Mouse (Mus musculus) thymus, adult 2 months (tissue): ENCODE results near the gene Rhoc. TPM values are rescaled to one million over a fixed set of nuclear protein-coding genes. Genes with fewer than 3 reads are reported as not detected.
A peak's percentile ranks its signal among the peaks of the same experiment; 100 is the strongest.
"Not testable (repeated sequence)": the region's sequence is repeated elsewhere in the genome, so short reads cannot be mapped to it uniquely, and the experiment has no call there.

Source experiments
- DNase-seq: peaks from one replicate; pipeline ENCODE4 v3.0.0; 2021
- H3K27ac ChIP-seq: fragments of 200-500 bp; 2 replicates; pipeline ENCODE4 v1.5.1; 2012; ENCODE audit warnings: low read length, control low read depth; ENCODE audit not compliant: control insufficient read depth, insufficient read depth
- H3K27me3 ChIP-seq: fragments of 200-500 bp; 2 replicates; pipeline ENCODE4 v1.6.1; 2012; ENCODE audit warnings: mild to moderate bottlenecking, low read length, moderate library complexity, mixed read lengths; ENCODE audit not compliant: control insufficient read depth, insufficient read depth
- H3K36me3 ChIP-seq: fragments of 200-500 bp; 2 replicates; pipeline ENCODE4 v1.6.1; 2012; ENCODE audit warnings: mild to moderate bottlenecking, low read length, moderate library complexity; ENCODE audit not compliant: control insufficient read depth, insufficient read depth
- H3K4me1 ChIP-seq: fragments of 200-500 bp; replicated peaks from 2 replicates; pipeline ENCODE4 v1.6.1; 2012; ENCODE audit warnings: low read length; ENCODE audit not compliant: control insufficient read depth, insufficient read depth
- H3K4me3 ChIP-seq: fragments of 200-500 bp; 2 replicates; pipeline ENCODE4 v1.5.1; 2012; ENCODE audit warnings: mild to moderate bottlenecking, low read length, control low read depth, moderate library complexity; ENCODE audit not compliant: control insufficient read depth, insufficient read depth
- CTCF ChIP-seq: fragments of 200-500 bp; IDR thresholded peaks from 2 replicates; pipeline ENCODE4 v1.5.1; 2012; ENCODE audit warnings: mild to moderate bottlenecking, control low read depth, low read length, moderate library complexity, borderline replicate concordance; ENCODE audit not compliant: control insufficient read depth, poor library complexity, insufficient read depth; ENCODE audit errors: extremely low read depth
- POLR2A ChIP-seq: fragments of 200-500 bp; IDR thresholded peaks from 2 replicates; pipeline ENCODE4 v1.6.1; 2012; ENCODE audit warnings: mild to moderate bottlenecking, low read length, control low read depth, moderate library complexity; ENCODE audit not compliant: control insufficient read depth, poor library complexity, insufficient read depth; ENCODE audit errors: extremely low read depth
- WGBS: fragments of 180-500 bp; shearing (Covaris S2); methylation state at CpG from one replicate; pipeline ENCODE4 v1.1.7; 2018; 5-methylcytosine and 5-hydroxymethylcytosine counted together
- polyA plus RNA-seq: library from polyadenylated mRNA; depleted of rRNA; stranded (reverse); fragments of >200 nt; gene quantifications from 2 replicates; pipeline ENCODE4 v1.2.3, GENCODE M21; 2012

Rhoc gene
- polyA plus RNA-seq, 1 experiment = 23.5 TPM

DNA sequence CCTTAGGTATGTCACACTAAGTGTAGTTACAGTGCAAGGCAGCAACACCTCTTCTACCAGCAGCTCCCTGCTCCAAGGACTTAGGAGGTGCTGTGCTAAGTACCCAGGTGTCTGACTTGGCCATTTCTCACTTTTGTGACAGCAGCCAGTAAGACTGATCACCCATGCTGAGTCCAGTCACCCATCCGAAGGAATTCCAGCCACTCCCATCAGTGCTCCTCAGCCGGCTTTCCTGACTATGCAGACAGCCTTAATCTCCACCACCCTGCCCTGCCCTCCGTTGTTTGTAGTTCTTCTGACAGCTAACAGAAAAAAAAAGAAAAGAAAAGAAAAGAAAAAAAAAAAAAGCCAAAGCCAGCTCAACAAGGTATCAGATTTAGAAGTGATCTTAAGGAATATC is 23.6 kb downstream of the Rhoc start:
- DNase-seq = no peak
- Histone ChIP-seq H3K36me3 (no peaks in the 10 kb centered on the region), H3K27me3 (no peaks in the 10 kb centered on the region), H3K27ac (no peak overlapping the region), H3K4me1 (no peaks in the 10 kb centered on the region), H3K4me3 (no peak overlapping the region)
- TF ChIP-seq CTCF = no peak
- TF ChIP-seq POLR2A = no peak
- 90% methylated on average over 3 of the region's 3 CpGs for WGBS

GRCm38 (mm10) chr3:104812254-104812653 is 24.1 kb downstream of the Rhoc start:
- Histone ChIP-seq H3K36me3 (no peaks in the 10 kb centered on the region), H3K27me3 (no peaks in the 10 kb centered on the region), H3K4me1 (no peaks in the 10 kb centered on the region), H3K4me3 (no peak overlapping the region), H3K27ac (no peak overlapping the region)
- TF ChIP-seq POLR2A (no peak), CTCF (no peak)
- 96% methylated on average over 4 of the region's 4 CpGs for WGBS
- DNase-seq = no peak

- H3K27me3 ChIP-seq, H3K4me3 ChIP-seq, DNase-seq, H3K27ac ChIP-seq, H3K4me1 ChIP-seq, H3K36me3 ChIP-seq: not testable (repeated sequence)
- WGBS = 94% methylated on average over 7 of the region's 7 CpGs
Measured at GRCm38 (mm10) chr3:104813227-104813626, 25.1 kb downstream of the Rhoc start.

- H3K27ac ChIP-seq = no peak overlapping the region
- H3K36me3 ChIP-seq = no peaks in the 10 kb centered on the region
- no peak for DNase-seq
- no peak overlapping the region for H3K4me3 ChIP-seq
- no peak for TF ChIP-seq POLR2A
- TF ChIP-seq CTCF = no peak
- H3K27me3 ChIP-seq = no peaks in the 10 kb centered on the region
- 95% methylated on average over 1 of the region's 1 CpGs for WGBS
- peaks cover 4% of the 10 kb centered on the region; the same call in 1 of the 2 replicates for H3K4me1 ChIP-seq
Measured at GRCm38 (mm10) chr3:104814746-104815145, 26.6 kb downstream of the Rhoc start.

DNA sequence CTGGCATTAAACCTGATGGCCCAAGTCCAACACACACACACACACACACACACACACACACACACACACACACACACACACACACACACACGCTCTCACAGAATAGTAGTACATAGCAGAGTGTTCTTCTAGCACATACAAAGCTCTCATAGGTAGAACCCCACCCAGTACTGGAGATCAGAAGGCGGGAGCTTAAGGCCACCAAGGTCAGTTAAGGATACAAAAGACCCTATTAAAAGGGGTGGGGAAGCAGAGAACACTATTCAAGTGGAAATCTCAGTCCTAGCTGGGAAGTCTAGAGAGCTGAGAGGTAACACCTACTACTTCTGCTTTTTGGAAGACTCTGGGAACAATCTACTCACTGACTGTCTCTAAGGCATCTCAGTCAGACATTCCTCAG is 27.2 kb downstream of the Rhoc start:
- 95% methylated on average over 2 of the region's 2 CpGs for WGBS
- no peak for DNase-seq
- TF ChIP-seq CTCF (no peak), POLR2A (no peak)
- Histone ChIP-seq H3K4me1 (peaks cover 4% of the 10 kb centered on the region; the same call in 1 of the 2 replicates), H3K36me3 (no peaks in the 10 kb centered on the region), H3K4me3 (no peak overlapping the region), H3K27me3 (no peaks in the 10 kb centered on the region), H3K27ac (no peak overlapping the region)

DNA sequence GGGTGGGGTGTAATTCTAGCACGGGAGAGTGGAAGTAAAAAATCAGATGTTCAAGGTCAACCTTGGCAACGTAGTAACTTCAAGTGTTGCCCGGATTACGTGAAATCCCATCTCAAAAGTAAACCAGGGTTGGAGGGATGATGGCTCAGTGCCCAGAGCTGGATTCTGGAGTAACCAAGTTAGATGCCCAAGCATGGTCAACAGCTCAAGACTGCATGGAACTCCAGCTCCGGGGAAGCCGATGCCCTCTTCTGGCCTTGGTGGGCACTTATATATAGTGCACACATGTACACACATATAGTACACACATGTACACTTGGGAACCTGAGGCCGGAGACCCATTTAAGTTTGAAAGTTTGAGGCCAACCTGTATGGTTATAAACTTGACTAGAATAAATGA is 28.0 kb downstream of the Rhoc start:
- Histone ChIP-seq H3K27me3 (no peaks in the 10 kb centered on the region), H3K36me3 (peaks cover under 1% of the 10 kb centered on the region; the same call in 1 of the 2 replicates), H3K4me3 (no peak overlapping the region), H3K4me1 (peaks cover 4% of the 10 kb centered on the region; the same call in 1 of the 2 replicates), H3K27ac (no peak overlapping the region)
- 99% methylated on average over 7 of the region's 7 CpGs for WGBS
- DNase-seq = no peak
- no peak for TF ChIP-seq POLR2A
- TF ChIP-seq CTCF = no peak

- no peaks in the 10 kb centered on the region for H3K27me3 ChIP-seq
- DNase-seq = peak; percentile 66
- peak overlapping the region; percentile 56; the same call in 1 of the 2 replicates for H3K27ac ChIP-seq
- peaks cover 8% of the 10 kb centered on the region for H3K36me3 ChIP-seq
- H3K4me3 ChIP-seq = peak overlapping the region; percentile 99
- 1% methylated on average over 46 of the region's 46 CpGs for WGBS
- TF ChIP-seq POLR2A = no peak
- TF ChIP-seq CTCF = no peak
- H3K4me1 ChIP-seq = peaks cover 4% of the 10 kb centered on the region; the same call in 1 of the 2 replicates
Measured at GRCm38 (mm10) chr3:104817481-104817990, 29.4 kb downstream of the Rhoc start.
